Mouse (Mus musculus) ES-E14 (cell line): ENCODE results near the gene Smad1. TPM values are rescaled to one million over a fixed set of nuclear protein-coding genes. Genes with fewer than 3 reads are reported as not detected.
A peak's percentile ranks its signal among the peaks of the same experiment; 100 is the strongest.

Experiments
- DNase-seq: peaks from one replicate; pipeline ENCODE4 v3.0.0-alpha.2; 2013; ENCODE audit warnings: low read depth, low spot score
- H3K27ac ChIP-seq: 2 replicates; pipeline ENCODE4 v1.5.1; 2012; ENCODE audit warnings: low read depth, mild to moderate bottlenecking, low read length, moderate library complexity, mixed read lengths; ENCODE audit not compliant: poor library complexity, insufficient read depth, severe bottlenecking
- H3K36me3 ChIP-seq: 2 replicates; pipeline ENCODE4 v1.6.1; 2012; ENCODE audit warnings: mild to moderate bottlenecking, low read length, moderate library complexity, mixed read lengths; ENCODE audit not compliant: control insufficient read depth, poor library complexity, insufficient read depth, severe bottlenecking
- H3K4me1 ChIP-seq, 2 experiments: fragments of 150-350 bp in 1 of 2; sonication (generic) in 1 of 2; 2 replicates each; pipeline ENCODE4 v1.6.1; 2012; ENCODE audit warnings: low read length in 2 of 2, mild to moderate bottlenecking in 1 of 2, mixed read lengths in 1 of 2; ENCODE audit not compliant: control insufficient read depth in 2 of 2, insufficient read depth in 2 of 2, poor library complexity in 1 of 2
- H3K4me3 ChIP-seq, 2 experiments: fragments of 150-350 bp in 1 of 2; sonication (generic) in 1 of 2; 2 replicates each; pipeline ENCODE4 v1.5.1; 2012; ENCODE audit warnings: low read length in 2 of 2, low read depth in 1 of 2, mild to moderate bottlenecking in 1 of 2, mixed read lengths in 1 of 2; ENCODE audit not compliant: insufficient read depth in 1 of 2, poor library complexity in 1 of 2, severe bottlenecking in 1 of 2
- H3K9ac ChIP-seq: 2 replicates; pipeline ENCODE4 v1.6.1; 2012; ENCODE audit warnings: low read depth, mild to moderate bottlenecking, low read length, mixed read lengths; ENCODE audit not compliant: poor library complexity, insufficient read depth, severe bottlenecking
- H3K9me3 ChIP-seq: fragments of 150-350 bp; sonication (generic); 2 replicates; pipeline ENCODE4 v1.6.1; 2012; ENCODE audit warnings: low read depth, mild to moderate bottlenecking, low read length; ENCODE audit not compliant: control insufficient read depth, insufficient read depth
- CHD2 ChIP-seq: IDR thresholded peaks from 2 replicates; pipeline ENCODE4 v1.6.1; 2014; ENCODE audit warnings: mild to moderate bottlenecking, low read depth, low read length, inconsistent platforms
- HCFC1 ChIP-seq: IDR thresholded peaks from 2 replicates; pipeline ENCODE4 v1.6.1; 2012; ENCODE audit warnings: low read length, inconsistent platforms, borderline replicate concordance; ENCODE audit not compliant: insufficient read depth
- MAFK ChIP-seq: IDR thresholded peaks from 2 replicates; pipeline ENCODE4 v1.6.1; 2014; ENCODE audit warnings: mild to moderate bottlenecking, low read depth, low read length, inconsistent platforms; ENCODE audit not compliant: insufficient read depth
- ZC3H11A ChIP-seq: IDR thresholded peaks from 2 replicates; pipeline ENCODE4 v1.6.1; 2012; ENCODE audit warnings: low read depth, mild to moderate bottlenecking, inconsistent platforms, low read length, borderline replicate concordance
- ZNF384 ChIP-seq: IDR thresholded peaks from 2 replicates; pipeline ENCODE4 v1.6.1; 2012; ENCODE audit warnings: low read depth, low read length, inconsistent platforms
- in situ Hi-C, 2 experiments: fragments of 600-800 bp; cut with MboI; formaldehyde crosslinking; loops; one replicate each; pipeline ENCODE4 v1.15.1; 2025; ENCODE audit warnings: low sequenced_read_pairs in 2 of 2, inconsistent platforms in 1 of 2; ENCODE audit not compliant: unreplicated experiment in 2 of 2
- total RNA-seq: library from RNA; depleted of rRNA; stranded (reverse); fragments of 300-350 nt; gene quantifications from 2 replicates; pipeline ENCODE4 v1.2.3, GENCODE M21; 2012

The Smad1 gene
- total RNA-seq, 1 experiment = 9.4 TPM

GRCm38 (mm10) chr8:79386358-79386757, 13.0 kb downstream of the Smad1 start:
- peaks cover 2% of the 10 kb centered on the region; the same call in 1 of the 2 replicates for H3K36me3 ChIP-seq
- TF ChIP-seq CHD2 (no peak), HCFC1 (no peak), MAFK (no peak), ZC3H11A (no peak), ZNF384 (no peak)

DNA sequence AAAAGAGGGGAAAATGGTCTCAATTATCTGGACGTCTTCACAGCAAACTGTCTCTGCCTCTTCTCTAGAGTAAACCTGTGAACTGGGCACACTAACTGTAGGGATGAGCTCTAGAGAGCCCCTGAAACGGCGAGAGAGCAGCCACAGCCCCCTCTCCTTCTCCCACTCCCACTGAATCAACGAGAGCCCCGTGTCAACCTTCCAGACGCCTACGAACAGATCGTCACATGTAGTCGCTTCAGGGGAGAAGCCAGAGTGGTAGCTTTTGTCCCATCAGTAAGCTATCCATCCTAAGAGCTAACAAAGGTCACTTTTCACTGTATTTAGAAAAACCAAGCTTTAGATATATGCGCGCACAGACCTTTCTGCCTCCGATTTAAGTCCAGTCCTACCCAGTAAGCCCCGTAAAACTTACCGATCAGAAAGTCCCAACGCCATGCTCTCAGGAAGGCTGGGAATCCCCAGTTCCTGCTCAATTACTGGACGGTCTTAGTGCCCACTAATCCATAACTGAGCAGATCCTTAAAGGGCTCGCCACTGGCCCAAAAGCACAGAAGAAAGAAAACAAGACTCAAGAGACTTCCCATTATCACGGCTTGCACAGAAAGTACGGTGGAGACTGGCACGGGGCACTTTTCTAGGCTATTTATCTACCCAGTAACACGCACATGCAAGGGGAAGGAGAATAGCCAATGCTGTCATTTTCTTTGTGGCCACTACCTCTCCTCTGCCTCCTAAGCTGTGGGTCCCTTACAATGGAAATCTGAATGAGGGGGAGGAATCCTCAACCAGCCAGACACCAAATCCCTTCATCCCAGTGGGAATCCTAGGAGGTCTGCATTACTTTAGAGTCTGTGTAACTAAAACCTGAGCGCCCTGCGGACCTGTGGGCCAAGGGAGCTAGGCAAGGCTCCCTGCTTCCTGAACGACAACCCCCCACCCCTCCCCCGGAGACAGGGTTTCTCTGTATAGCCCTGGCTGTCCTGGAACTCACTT, 14.7 kb downstream of the Smad1 start:
- TF ChIP-seq HCFC1 (no peak), MAFK (no peak), CHD2 (no peak), ZNF384 (no peak), ZC3H11A (no peak)
- Histone ChIP-seq H3K9ac (no peak overlapping the region), H3K27ac (no peak overlapping the region), H3K9me3 (no peaks in the 10 kb centered on the region), H3K4me3 (no peak overlapping the region), H3K4me1 (peaks cover 0 to 21% of the 10 kb centered on the region in 2 experiments; a peak in 2 of 4 replicates), H3K36me3 (peaks cover 2% of the 10 kb centered on the region; the same call in 1 of the 2 replicates)
- in situ Hi-C loops = no loop called here
- no peak for DNase-seq

More at GRCm38 (mm10) chr8:79386358-79386757, 13.0 kb downstream of the Smad1 start:
- in situ Hi-C loops = no loop called here
- H3K9me3 ChIP-seq = no peaks in the 10 kb centered on the region
- DNase-seq = peak; percentile 33
- no peak overlapping the region for H3K9ac ChIP-seq
- no peak overlapping the region for H3K27ac ChIP-seq
- peaks cover 0 to 21% of the 10 kb centered on the region in 2 experiments; a peak in 2 of 4 replicates for H3K4me1 ChIP-seq
- no peak overlapping the region for H3K4me3 ChIP-seq

- no peak for DNase-seq
- Histone ChIP-seq H3K27ac (no peak overlapping the region), H3K4me3 (no peak overlapping the region), H3K9me3 (no peaks in the 10 kb centered on the region), H3K36me3 (peaks cover 2% of the 10 kb centered on the region; the same call in 1 of the 2 replicates), H3K9ac (no peak overlapping the region), H3K4me1 (peaks cover 0 to 13% of the 10 kb centered on the region in 2 experiments; a peak in 2 of 4 replicates)
- no peak for TF ChIP-seq ZNF384
- no peak for TF ChIP-seq MAFK
- TF ChIP-seq HCFC1 = no peak
- no peak for TF ChIP-seq ZC3H11A
- TF ChIP-seq CHD2 = no peak
- in situ Hi-C loops = no loop called here
Measured at GRCm38 (mm10) chr8:79382857-79383262, 16.5 kb downstream of the Smad1 start.

- TF ChIP-seq CHD2 (no peak), ZNF384 (no peak), HCFC1 (no peak), MAFK (no peak), ZC3H11A (no peak)
- no peak overlapping the region for H3K9ac ChIP-seq
- no peaks in the 10 kb centered on the region for H3K9me3 ChIP-seq
- H3K4me3 ChIP-seq = no peak overlapping the region
- in situ Hi-C loops = no loop called here
- H3K4me1 ChIP-seq = peaks cover 0 to 11% of the 10 kb centered on the region in 2 experiments; a peak in 2 of 4 replicates
- H3K36me3 ChIP-seq = peaks cover 2% of the 10 kb centered on the region; the same call in 1 of the 2 replicates
- no peak overlapping the region for H3K27ac ChIP-seq
- no peak for DNase-seq
Measured at GRCm38 (mm10) chr8:79381771-79382170, 17.5 kb downstream of the Smad1 start.
